Mouse (Mus musculus): Measurements from ENCODE around the gene Myocd. TPM values are rescaled to one million over a fixed set of nuclear protein-coding genes. Genes with fewer than 3 reads are reported as not detected.
A peak's percentile ranks its signal among the peaks of the same experiment; 100 is the strongest.

Myocd gene
- total and polyA plus RNA-seq, 2 experiments from 2014 or later: 0.11 to 0.20 TPM

DNA sequence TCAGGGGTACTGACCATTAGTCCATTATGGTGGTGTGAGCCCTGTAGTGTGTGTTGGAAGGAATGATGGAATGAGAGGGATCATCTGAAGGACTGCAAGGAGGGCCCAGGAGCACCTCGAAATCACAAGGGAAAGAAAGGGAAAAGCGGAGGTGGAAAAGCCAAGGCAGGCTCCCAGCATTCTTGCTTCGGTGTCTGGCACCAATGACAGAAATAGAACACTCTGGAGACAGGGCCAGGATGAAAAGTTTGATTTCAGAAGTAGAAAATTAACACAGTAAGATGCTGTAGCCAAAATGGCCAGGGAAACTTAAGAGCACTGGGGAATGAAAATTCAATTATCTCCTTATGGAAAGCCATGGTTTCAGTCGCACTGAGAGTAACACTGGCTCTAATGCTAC, 136.1 kb downstream of the Myocd start:
- WGBS: 86% methylated on average over 4 of the region's 4 CpGs
- no peak for TF ChIP-seq CTCF (IDR thresholded peaks at IDR 0.05)
- ATAC-seq (ENCODE audit: low FRiP score) (no peak), DNase-seq (ENCODE audit: low spot score) (no peak)
- H3K27ac ChIP-seq (ENCODE audit: low read depth, low read length): no peak overlapping the region
- H3K9ac ChIP-seq (replicated peaks; ENCODE audit: low read length, poor library complexity, severe bottlenecking): no peak overlapping the region
- no peaks in the 10 kb centered on the region for H3K9me3 ChIP-seq (ENCODE audit: low read length)
- no peak overlapping the region for H3K4me2 ChIP-seq (ENCODE audit: low read depth, low read length, poor library complexity, severe bottlenecking)
- no peak overlapping the region for H3K4me3 ChIP-seq (ENCODE audit: low read depth, low read length)
- H3K4me1 ChIP-seq (ENCODE audit: insufficient read depth, low read length): no peaks in the 10 kb centered on the region
- no peaks in the 10 kb centered on the region for H3K27me3 ChIP-seq (ENCODE audit: insufficient read depth, low read length)
- H3K36me3 ChIP-seq (ENCODE audit: insufficient read depth, low read length): no peaks in the 10 kb centered on the region

DNA sequence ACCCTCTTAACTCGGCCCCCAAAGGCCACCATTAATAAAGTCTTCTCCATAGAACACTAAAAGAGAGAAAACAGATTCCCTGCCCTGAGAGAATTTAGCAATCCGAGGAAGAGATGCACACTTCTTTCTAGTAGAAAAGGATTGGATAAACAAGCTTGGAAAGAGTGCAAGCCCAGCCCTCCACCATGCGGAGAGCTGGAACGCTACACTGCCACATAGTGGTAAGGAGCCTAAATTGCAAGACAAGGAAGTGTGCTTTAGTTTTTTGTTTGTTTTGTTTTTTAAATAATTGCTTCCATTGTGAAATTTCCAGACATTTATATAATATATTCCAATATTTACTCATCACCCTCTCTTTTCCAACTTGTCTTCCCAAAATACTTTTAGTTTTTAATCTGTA, 140.7 kb downstream of the Myocd start:
- no peak for ATAC-seq (ENCODE audit: low FRiP score)
- no peaks in the 10 kb centered on the region for H3K9me3 ChIP-seq (ENCODE audit: low read length)
- H3K27ac ChIP-seq (ENCODE audit: low read depth, low read length): no peak overlapping the region
- H3K36me3 ChIP-seq (ENCODE audit: insufficient read depth, low read length): no peaks in the 10 kb centered on the region
- WGBS: 89% methylated on average over 4 of the region's 4 CpGs
- H3K4me1 ChIP-seq (ENCODE audit: insufficient read depth, low read length): peaks cover 17% of the 10 kb centered on the region; the same call in 1 of the 2 replicates
- H3K27me3 ChIP-seq (ENCODE audit: insufficient read depth, low read length): no peaks in the 10 kb centered on the region
- H3K4me2 ChIP-seq (ENCODE audit: low read depth, low read length, poor library complexity, severe bottlenecking): no peak overlapping the region
- no peak for DNase-seq (ENCODE audit: low spot score)
- H3K4me3 ChIP-seq (ENCODE audit: low read depth, low read length): no peak overlapping the region
- TF ChIP-seq CTCF (IDR thresholded peaks at IDR 0.05): peak; percentile 51
- H3K9ac ChIP-seq (replicated peaks; ENCODE audit: low read length, poor library complexity, severe bottlenecking): no peak overlapping the region

DNA sequence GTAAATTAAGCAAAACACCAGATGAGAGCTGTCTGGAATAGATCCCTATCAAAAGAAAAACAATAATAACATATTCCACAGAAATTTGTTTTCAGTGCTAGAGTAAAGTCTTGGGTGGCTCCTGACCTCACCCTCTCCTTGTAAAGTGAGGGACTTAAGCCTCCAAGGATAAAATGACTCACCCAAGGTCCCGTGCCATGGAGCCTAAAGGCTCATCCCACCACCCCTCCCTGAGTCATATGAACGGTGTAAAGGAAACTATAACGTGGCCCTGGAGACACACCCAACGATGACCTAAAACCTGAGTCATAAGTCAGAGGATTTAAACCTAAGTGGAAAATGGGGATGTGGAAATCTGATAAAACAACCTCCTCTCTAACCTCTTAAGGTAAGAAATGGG, 141.1 kb downstream of the Myocd start:
- no peaks in the 10 kb centered on the region for H3K9me3 ChIP-seq (ENCODE audit: low read length)
- WGBS: 82% methylated on average over 4 of the region's 4 CpGs
- DNase-seq (ENCODE audit: low spot score) (no peak), ATAC-seq (ENCODE audit: low FRiP score) (no peak)
- no peak overlapping the region for H3K4me3 ChIP-seq (ENCODE audit: low read depth, low read length)
- H3K4me1 ChIP-seq (ENCODE audit: insufficient read depth, low read length): peaks cover 17% of the 10 kb centered on the region; the same call in 1 of the 2 replicates
- H3K36me3 ChIP-seq (ENCODE audit: insufficient read depth, low read length): no peaks in the 10 kb centered on the region
- H3K27ac ChIP-seq (ENCODE audit: low read depth, low read length): no peak overlapping the region
- no peaks in the 10 kb centered on the region for H3K27me3 ChIP-seq (ENCODE audit: insufficient read depth, low read length)
- TF ChIP-seq CTCF (IDR thresholded peaks at IDR 0.05): no peak
- no peak overlapping the region for H3K9ac ChIP-seq (replicated peaks; ENCODE audit: low read length, poor library complexity, severe bottlenecking)
- no peak overlapping the region for H3K4me2 ChIP-seq (ENCODE audit: low read depth, low read length, poor library complexity, severe bottlenecking)

DNA sequence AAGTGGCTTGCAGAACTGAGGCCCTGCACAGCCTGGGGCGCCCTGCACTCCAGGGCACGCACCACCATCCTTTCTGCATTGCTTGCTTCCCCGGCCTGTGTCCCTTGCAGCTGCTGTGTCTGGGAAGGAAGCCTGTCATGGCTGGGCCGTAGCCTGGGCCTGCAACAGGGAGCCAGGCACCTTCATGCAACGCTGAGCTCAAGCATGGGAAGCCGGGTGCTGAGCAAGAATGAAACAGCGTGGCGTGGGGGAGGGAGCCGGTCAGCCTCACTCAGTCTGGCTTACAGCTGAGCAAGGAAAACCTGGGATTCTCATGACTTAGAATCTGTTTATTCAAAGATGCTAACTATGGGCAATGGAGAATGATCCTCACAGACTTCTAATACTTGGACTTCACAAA, 143.2 kb downstream of the Myocd start:
- no peak for DNase-seq (ENCODE audit: low spot score)
- peak overlapping the region; percentile 47; the same call in 1 of the 2 replicates for H3K27ac ChIP-seq (ENCODE audit: low read depth, low read length)

More for the DNA sequence above, 143.2 kb downstream of the Myocd start:
- no peak for TF ChIP-seq CTCF (IDR thresholded peaks at IDR 0.05)
- WGBS: 49% methylated on average over 9 of the region's 9 CpGs
- Histone ChIP-seq H3K4me1 (ENCODE audit: insufficient read depth, low read length) (peaks cover 17% of the 10 kb centered on the region; the same call in 1 of the 2 replicates), H3K9ac (replicated peaks; ENCODE audit: low read length, poor library complexity, severe bottlenecking) (0 out of 2 replicates have a peak overlapping the region, but pooled peaks have one; percentile 36), H3K9me3 (ENCODE audit: low read length) (no peaks in the 10 kb centered on the region), H3K4me2 (ENCODE audit: low read depth, low read length, poor library complexity, severe bottlenecking) (no peak overlapping the region), H3K4me3 (ENCODE audit: low read depth, low read length) (no peak overlapping the region), H3K36me3 (ENCODE audit: insufficient read depth, low read length) (no peaks in the 10 kb centered on the region), H3K27me3 (ENCODE audit: insufficient read depth, low read length) (no peaks in the 10 kb centered on the region)
- no peak for ATAC-seq (ENCODE audit: low FRiP score)

Other genes starting within 250 kb of the Myocd start
- gene 1700086D15Rik, start 110.1 kb downstream of the Myocd start, total RNA-seq (2014; rRNA removed): 4.3 TPM in 1 of 2 replicates, not detected in the other
- gene 1700086D15Rik, start 110.1 kb downstream of the Myocd start, polyA plus RNA-seq (2015; fragmentation: Nextera tagmentation; extraction: Ambion mirVana): 0.52 and 0.56 TPM in 2 replicates
- 36.2 and 39.4 TPM in 2 replicates for gene Arhgap44, start 107.0 kb downstream of the Myocd start, total RNA-seq (2014; rRNA removed)
- 20.8 and 21.2 TPM in 2 replicates for gene Arhgap44, start 107.0 kb downstream of the Myocd start, polyA plus RNA-seq (2015; fragmentation: Nextera tagmentation; extraction: Ambion mirVana)

Data from midbrain, postnatal 0 days (tissue).